8 mouse cellular contexts compared by ENCODE assay signal in genomic region chr2:31653971-31654853, GRCm38 (mm10). TPM values are rescaled to one million over a fixed set of nuclear protein-coding genes. Genes with fewer than 3 reads are reported as not detected.
A peak's percentile ranks its signal among the peaks of the same experiment; 100 is the strongest.
DNase-seq lines count a peak whose midpoint lies in the region; ATAC-seq and TF ChIP-seq lines count a peak whose summit lies in the region.

No protein-coding gene starts in this region.

- H3K4me2 ChIP-seq in embryonic facial prominence, embryonic 12.5 days (replicated peaks) = peak overlapping the region; percentile 99
- H3K4me2 ChIP-seq in hindbrain, postnatal 0 days (ENCODE audit: low read depth, low read length) = peak overlapping the region; percentile 86
- H3K4me2 ChIP-seq in limb, embryonic 12.5 days = peak overlapping the region; percentile 97

- under 1% methylated on average over 99 of the region's 109 CpGs for WGBS in embryonic facial prominence, embryonic 12.5 days
- WGBS in hindbrain, postnatal 0 days = 2% methylated on average over 82 of the region's 109 CpGs
- WGBS in limb, embryonic 12.5 days = under 1% methylated on average over 100 of the region's 109 CpGs

- peak overlapping the region; percentile 80 for H3K4me3 ChIP-seq in E14TG2a.4 (replicated peaks; ENCODE audit: low read length)
- peak overlapping the region; percentile 55 for H3K4me3 ChIP-seq in embryonic facial prominence, embryonic 12.5 days
- H3K4me3 ChIP-seq in hindbrain, postnatal 0 days (ENCODE audit: low read length) = peak overlapping the region; percentile 48
- peak overlapping the region; percentile 58 for H3K4me3 ChIP-seq in limb, embryonic 12.5 days (replicated peaks)

- peak overlapping the region; percentile 40 for H3K9ac ChIP-seq in embryonic facial prominence, embryonic 12.5 days
- H3K9ac ChIP-seq in hindbrain, postnatal 0 days (replicated peaks; ENCODE audit: low read length) = peak overlapping the region; percentile 48
- peak overlapping the region; percentile 37; the same call in 1 of the 2 replicates for H3K9ac ChIP-seq in limb, embryonic 12.5 days (replicated peaks)

- peaks cover 11% of the 10 kb centered on the region for H3K4me1 ChIP-seq in E14TG2a.4 (replicated peaks; ENCODE audit: low read depth, low read length)
- H3K4me1 ChIP-seq in embryonic facial prominence, embryonic 12.5 days = peaks cover 11% of the 10 kb centered on the region; the same call in 1 of the 2 replicates
- no peaks in the 10 kb centered on the region for H3K4me1 ChIP-seq in hindbrain, postnatal 0 days (ENCODE audit: insufficient read depth, low read length)
- H3K4me1 ChIP-seq in limb, embryonic 12.5 days (replicated peaks) = peaks cover 12% of the 10 kb centered on the region

- DNase-seq in adrenal gland, postnatal 25 days = peak; percentile 31
- no peak for DNase-seq in adrenal gland, postnatal 10 days
- DNase-seq in hindbrain, postnatal 0 days (ENCODE audit: low spot score) = peak; percentile 80
- peak; percentile 46 for DNase-seq in retina, postnatal 7 days (ENCODE audit: low read depth, low spot score)
- DNase-seq in spleen, postnatal 4 days (ENCODE audit: low spot score in 2 of 2) = no peak

- peaks cover 92% of the 10 kb centered on the region for H3K27me3 ChIP-seq in E14TG2a.4 (ENCODE audit: insufficient read depth, low read length)
- H3K27me3 ChIP-seq in embryonic facial prominence, embryonic 12.5 days = peaks cover 86% of the 10 kb centered on the region
- peaks cover 58% of the 10 kb centered on the region for H3K27me3 ChIP-seq in hindbrain, postnatal 0 days (ENCODE audit: insufficient read depth, low read length)
- H3K27me3 ChIP-seq in limb, embryonic 12.5 days = peaks cover 96% of the 10 kb centered on the region

- H3K36me3 ChIP-seq in E14TG2a.4 (ENCODE audit: insufficient read depth, low read length) = no peaks in the 10 kb centered on the region
- no peaks in the 10 kb centered on the region for H3K36me3 ChIP-seq in embryonic facial prominence, embryonic 12.5 days
- no peaks in the 10 kb centered on the region for H3K36me3 ChIP-seq in hindbrain, postnatal 0 days (ENCODE audit: insufficient read depth, low read length)
- H3K36me3 ChIP-seq in limb, embryonic 12.5 days = no peaks in the 10 kb centered on the region

- 0 out of 2 replicates have a peak overlapping the region, but pooled peaks have one; percentile 23 for H3K27ac ChIP-seq in embryonic facial prominence, embryonic 12.5 days
- no peak overlapping the region; the same call in 1 of the 2 replicates for H3K27ac ChIP-seq in hindbrain, postnatal 0 days
- H3K27ac ChIP-seq in limb, embryonic 12.5 days = no peak overlapping the region

- 0 out of 2 replicates have a peak, but pooled peaks have one; percentile 32 for ATAC-seq in embryonic facial prominence, embryonic 12.5 days (ENCODE audit: insufficient number of reproducible peaks, insufficient read depth, low FRiP score, low TSS enrichment)
- ATAC-seq in hindbrain, postnatal 0 days = peak; percentile 89
- 0 out of 2 replicates have a peak, but pooled peaks have one; percentile 47 for ATAC-seq in limb, embryonic 12.5 days (ENCODE audit: insufficient number of reproducible peaks, insufficient read depth, low FRiP score, low TSS enrichment, low read depth)

- H3K9me3 ChIP-seq in E14TG2a.4 (ENCODE audit: low read length) = peaks cover 7% of the 10 kb centered on the region; the same call in 1 of the 2 replicates
- no peaks in the 10 kb centered on the region for H3K9me3 ChIP-seq in embryonic facial prominence, embryonic 12.5 days
- H3K9me3 ChIP-seq in hindbrain, postnatal 0 days (ENCODE audit: low read length) = no peaks in the 10 kb centered on the region
- H3K9me3 ChIP-seq in limb, embryonic 12.5 days = peaks cover 5% of the 10 kb centered on the region

- TF ChIP-seq CTCF in E14TG2a.4 (conservative IDR thresholded peaks at IDR 0.05; ENCODE audit: low read length) = no peak
- no peak for TF ChIP-seq CTCF in hindbrain, postnatal 0 days (IDR thresholded peaks at IDR 0.05; ENCODE audit: low read depth)

RNA-seq across cellular contexts. Expression of gene Prdm12, which starts 14.4 kb away (rescaled TPM):
- total RNA-seq in adrenal gland, postnatal 25 days (2021) = not detected in 2 replicates
- total RNA-seq in adrenal gland, postnatal 10 days (2021) = not detected
- 9.4 and 14.9 TPM in 2 replicates for polyA plus RNA-seq in embryonic facial prominence, embryonic 12.5 days (2016; fragmentation: Nextera tagmentation; extraction: Ambion mirVana)
- not detected in 2 replicates for total RNA-seq in hindbrain, postnatal 0 days (2014; rRNA removed)
- polyA plus RNA-seq in hindbrain, postnatal 0 days (2015; fragmentation: Nextera tagmentation; extraction: Ambion mirVana) = 0.16 and 0.24 TPM in 2 replicates
- 0.66 TPM in 1 of 2 replicates, not detected in the other for polyA plus RNA-seq in limb, embryonic 12.5 days (2016; fragmentation: Nextera tagmentation; extraction: Ambion mirVana)

RNA-seq across cellular contexts. Expression of gene Exosc2, which starts 16.3 kb away (rescaled TPM):
- total RNA-seq in adrenal gland, postnatal 25 days (2021) = 23.6 and 25.7 TPM in 2 replicates
- 10 to 100 TPM; 20.9 to 23.0 TPM for total RNA-seq in adrenal gland, postnatal 10 days (2021)
- 79.6 and 79.7 TPM in 2 replicates for polyA plus RNA-seq in embryonic facial prominence, embryonic 12.5 days (2016; fragmentation: Nextera tagmentation; extraction: Ambion mirVana)
- total RNA-seq in hindbrain, postnatal 0 days (2014; rRNA removed) = 17.2 and 31.1 TPM in 2 replicates
- 35.6 and 36.5 TPM in 2 replicates for polyA plus RNA-seq in hindbrain, postnatal 0 days (2015; fragmentation: Nextera tagmentation; extraction: Ambion mirVana)
- 88.3 and 94.9 TPM in 2 replicates for polyA plus RNA-seq in limb, embryonic 12.5 days (2016; fragmentation: Nextera tagmentation; extraction: Ambion mirVana)

RNA-seq across cellular contexts. Expression of gene Abl1, which starts 34.0 kb away (rescaled TPM):
- total RNA-seq in adrenal gland, postnatal 25 days (2021) = 78.9 and 90.9 TPM in 2 replicates
- 10 to 100 TPM; 54.7 to 73.2 TPM for total RNA-seq in adrenal gland, postnatal 10 days (2021)
- polyA plus RNA-seq in embryonic facial prominence, embryonic 12.5 days (2016; fragmentation: Nextera tagmentation; extraction: Ambion mirVana) = 64.8 and 67.5 TPM in 2 replicates
- total RNA-seq in hindbrain, postnatal 0 days (2014; rRNA removed) = 52.1 and 57.5 TPM in 2 replicates
- polyA plus RNA-seq in hindbrain, postnatal 0 days (2015; fragmentation: Nextera tagmentation; extraction: Ambion mirVana) = 11.3 and 13.1 TPM in 2 replicates
- 63.0 and 72.2 TPM in 2 replicates for polyA plus RNA-seq in limb, embryonic 12.5 days (2016; fragmentation: Nextera tagmentation; extraction: Ambion mirVana)

Comparison
In these comparisons a context has a peak if more than half of its experiments do, and no peak if none do; other contexts are left out.
1. DNase-seq: peak in adrenal gland, postnatal 25 days (single experiment), hindbrain, postnatal 0 days (single experiment) and retina, postnatal 7 days (single experiment); none in adrenal gland, postnatal 10 days (single experiment) and spleen, postnatal 4 days (0 of 2).
2. ATAC-seq: peak in every context shown above with its lines; median percentile 89 in hindbrain, postnatal 0 days; 47 in limb, embryonic 12.5 days; 32 in embryonic facial prominence, embryonic 12.5 days.
3. Peak in every context shown above with its lines, with median percentiles within 50 percentile points of each other: H3K4me3 ChIP-seq, H3K4me2 ChIP-seq and H3K9ac ChIP-seq.